Mouse (Mus musculus): ENCODE measurements around the gene Prr12. TPM values are rescaled to one million over a fixed set of nuclear protein-coding genes. Genes with fewer than 3 reads are reported as not detected.

Gene Prr12
- polyA plus RNA-seq, 1 experiment from 2014 or later, result 14.9 TPM

DNA sequence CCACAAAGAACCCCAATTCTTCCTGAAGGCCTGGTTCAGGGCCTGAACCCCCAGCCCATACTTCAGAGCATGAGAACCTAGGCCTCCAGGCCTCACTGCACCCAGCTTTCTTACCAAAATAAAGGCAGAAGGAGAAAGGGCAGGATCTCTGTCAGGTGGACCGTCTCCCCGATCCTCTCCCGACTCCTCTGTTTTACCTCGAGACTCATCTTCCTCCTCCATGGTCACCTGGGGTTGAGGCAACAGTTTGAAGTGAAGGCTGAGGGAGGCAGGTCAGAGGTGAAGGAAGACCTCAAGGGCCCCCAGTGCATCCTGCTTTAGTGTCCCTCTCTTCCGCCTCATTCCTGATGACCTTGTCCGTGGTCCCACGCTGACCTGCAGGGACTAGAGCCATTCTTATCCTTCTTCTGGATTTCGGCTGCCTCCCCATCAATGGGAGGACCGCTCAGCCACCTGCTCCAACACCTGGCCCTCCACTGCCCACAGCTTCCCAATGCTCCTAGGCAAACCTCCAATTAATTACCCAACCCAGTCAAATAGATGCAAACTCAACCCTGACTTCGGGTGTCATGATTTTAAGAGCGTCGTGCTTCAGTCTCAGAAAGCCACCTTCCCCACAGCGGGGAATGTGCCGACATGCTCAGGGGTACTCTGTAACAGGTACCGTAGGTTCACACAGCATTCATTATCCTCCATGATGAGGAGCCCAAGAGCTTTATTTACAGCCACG, 39.1 kb downstream of the Prr12 start:
- H3K27me3 ChIP-seq, result peaks cover 7% of the 10 kb centered on the region; the same call in 1 of the 2 replicates
- ATAC-seq, result no peak
- no peaks in the 10 kb centered on the region for H3K9me3 ChIP-seq (replicated peaks)
- 0 out of 2 replicates have a peak overlapping the region, but pooled peaks have one; percentile 3 for H3K4me3 ChIP-seq
- peaks cover 50% of the 10 kb centered on the region for H3K36me3 ChIP-seq (ENCODE audit: poor library complexity, severe bottlenecking)
- 0 out of 2 replicates have a peak overlapping the region, but pooled peaks have one; percentile 12 for H3K9ac ChIP-seq
- H3K27ac ChIP-seq, result no peak overlapping the region
- no peak overlapping the region for H3K4me2 ChIP-seq
- peaks cover 37% of the 10 kb centered on the region for H3K4me1 ChIP-seq
- 96% methylated on average over 16 of the region's 16 CpGs for WGBS

DNA sequence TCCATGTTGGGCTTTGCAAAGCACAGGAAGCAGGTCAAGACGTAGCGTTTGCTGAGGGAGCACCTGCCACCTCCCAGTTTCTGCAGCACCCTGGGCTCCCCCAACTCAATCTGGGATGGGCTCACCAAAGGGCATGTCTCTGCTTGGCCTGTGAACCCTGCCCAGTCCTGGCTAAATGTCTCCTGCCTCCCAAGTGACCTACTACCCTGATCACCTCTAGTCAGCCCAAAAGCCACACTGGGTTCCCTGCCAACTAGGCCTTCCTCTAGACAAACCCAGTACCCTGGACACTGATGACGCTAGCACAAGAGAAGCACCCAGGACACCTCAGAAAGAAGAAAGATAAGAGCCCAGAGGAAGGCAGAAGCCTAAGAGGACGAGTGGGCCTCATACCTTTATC, 39.9 kb downstream of the Prr12 start:
- ATAC-seq, result no peak
- no peaks in the 10 kb centered on the region for H3K9me3 ChIP-seq (replicated peaks)
- no peak overlapping the region for H3K27ac ChIP-seq
- peaks cover 31% of the 10 kb centered on the region for H3K4me1 ChIP-seq
- no peak overlapping the region for H3K9ac ChIP-seq
- H3K36me3 ChIP-seq (ENCODE audit: poor library complexity, severe bottlenecking), result peaks cover 57% of the 10 kb centered on the region
- 84% methylated on average over 4 of the region's 4 CpGs for WGBS
- peaks cover 1% of the 10 kb centered on the region; the same call in 1 of the 2 replicates for H3K27me3 ChIP-seq
- no peak overlapping the region for H3K4me3 ChIP-seq
- no peak overlapping the region for H3K4me2 ChIP-seq

DNA sequence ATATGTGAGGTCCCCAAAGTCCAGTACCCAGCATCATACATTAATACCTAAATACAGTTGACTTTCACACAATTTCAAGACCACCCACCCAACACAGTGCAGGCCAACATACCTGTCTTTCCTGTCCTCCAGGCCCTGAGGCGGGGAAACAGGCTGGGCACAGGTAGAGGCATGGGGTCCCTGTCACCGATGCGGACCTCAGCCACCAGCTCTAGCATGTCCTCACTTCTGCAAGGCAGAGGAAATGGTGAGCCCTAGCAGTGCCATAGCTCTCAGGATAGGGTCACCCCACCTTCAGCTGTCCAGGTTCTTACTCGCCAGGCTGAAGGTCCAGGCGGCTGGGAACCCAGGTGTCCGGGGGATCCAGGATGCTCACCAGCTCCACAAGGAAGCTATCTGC, 40.7 kb downstream of the Prr12 start:
- H3K4me1 ChIP-seq, result peaks cover 24% of the 10 kb centered on the region
- ATAC-seq, result no peak
- no peaks in the 10 kb centered on the region for H3K9me3 ChIP-seq (replicated peaks)
- H3K36me3 ChIP-seq (ENCODE audit: poor library complexity, severe bottlenecking), result peaks cover 65% of the 10 kb centered on the region
- WGBS, result 96% methylated on average over 6 of the region's 6 CpGs
- no peak overlapping the region for H3K27ac ChIP-seq
- H3K9ac ChIP-seq, result no peak overlapping the region
- no peak overlapping the region for H3K4me2 ChIP-seq
- H3K4me3 ChIP-seq, result peak overlapping the region; percentile 1; the same call in 1 of the 2 replicates
- no peaks in the 10 kb centered on the region for H3K27me3 ChIP-seq

DNA sequence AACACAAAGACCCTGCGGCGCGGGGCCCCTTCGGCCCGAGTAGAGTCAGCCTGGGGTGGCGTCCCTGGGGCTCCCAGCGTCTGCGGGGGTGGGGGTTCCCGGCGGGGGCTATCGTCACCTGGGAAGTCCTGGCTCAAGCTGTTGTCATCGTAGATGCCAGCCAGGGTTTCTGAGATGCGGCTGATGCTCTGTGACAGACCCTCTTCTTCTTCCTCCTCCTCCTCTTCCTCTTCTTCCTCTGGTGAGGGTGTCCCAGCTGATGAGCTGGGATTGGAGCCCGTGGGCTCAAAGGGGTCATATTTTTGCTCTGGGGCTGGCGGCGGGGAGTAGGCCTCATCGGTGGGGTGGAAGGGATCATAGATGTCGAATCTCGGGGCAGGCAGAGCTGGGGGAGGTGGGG, 44.3 kb downstream of the Prr12 start:
- H3K4me1 ChIP-seq, result 0 out of 2 replicates have a peak, but pooled peaks cover under 1% of the 10 kb centered on the region
- H3K4me2 ChIP-seq, result no peak overlapping the region
- 0 out of 2 replicates have a peak overlapping the region, but pooled peaks have one; percentile 5 for H3K9ac ChIP-seq
- no peak overlapping the region for H3K4me3 ChIP-seq
- no peaks in the 10 kb centered on the region for H3K27me3 ChIP-seq
- WGBS, result 97% methylated on average over 19 of the region's 19 CpGs
- H3K36me3 ChIP-seq (ENCODE audit: poor library complexity, severe bottlenecking), result peaks cover 98% of the 10 kb centered on the region
- no peaks in the 10 kb centered on the region for H3K9me3 ChIP-seq (replicated peaks)
- no peak overlapping the region for H3K27ac ChIP-seq
- no peak for ATAC-seq

DNA sequence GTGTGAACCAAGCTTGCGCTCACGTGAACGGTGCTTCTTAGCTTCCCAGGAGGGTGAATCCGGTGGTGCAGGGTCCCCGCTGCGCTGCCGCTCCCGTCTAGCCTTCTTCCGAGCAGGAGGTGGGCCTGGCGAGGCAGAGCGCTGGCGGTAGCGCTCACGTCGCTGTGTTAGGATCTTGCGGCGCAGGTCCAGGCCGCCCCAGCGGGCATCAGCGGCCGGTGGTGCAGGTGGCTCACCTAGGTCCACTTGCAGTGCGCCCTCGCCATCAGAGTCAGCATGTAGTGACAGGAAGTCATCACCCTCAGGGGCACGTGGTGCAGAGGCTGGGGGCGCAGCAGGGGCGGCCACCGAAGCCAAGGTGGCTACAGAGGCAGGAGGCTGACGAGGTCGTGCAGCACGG, 44.8 kb downstream of the Prr12 start:
- H3K36me3 ChIP-seq (ENCODE audit: poor library complexity, severe bottlenecking), result peaks cover 98% of the 10 kb centered on the region
- no peak overlapping the region for H3K4me2 ChIP-seq
- no peaks in the 10 kb centered on the region for H3K27me3 ChIP-seq
- 94% methylated on average over 30 of the region's 30 CpGs for WGBS
- no peak for ATAC-seq
- no peaks in the 10 kb centered on the region for H3K9me3 ChIP-seq (replicated peaks)
- H3K9ac ChIP-seq, result no peak overlapping the region
- no peaks in the 10 kb centered on the region for H3K4me1 ChIP-seq
- no peak overlapping the region for H3K4me3 ChIP-seq
- H3K27ac ChIP-seq, result no peak overlapping the region

DNA sequence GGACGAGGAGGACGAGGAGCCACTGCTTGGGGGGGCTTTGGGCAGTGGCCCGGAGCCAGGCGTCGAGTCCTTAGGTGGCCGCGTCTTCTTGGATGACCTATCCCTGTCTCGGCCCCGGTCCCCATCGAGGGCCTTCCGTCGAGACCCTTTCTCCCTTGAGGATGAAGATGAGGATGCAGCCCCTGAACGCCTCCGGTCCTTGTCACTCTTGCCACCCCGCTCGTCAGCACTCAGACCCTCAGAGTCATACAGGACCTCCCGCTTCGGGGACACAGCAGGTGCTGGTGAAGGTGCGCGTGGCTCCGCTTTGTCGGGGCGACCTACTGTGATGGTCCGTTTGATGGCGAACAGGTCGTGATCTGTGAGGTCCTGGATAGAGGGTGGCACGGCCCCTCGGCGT, 45.5 kb downstream of the Prr12 start:
- no peak overlapping the region for H3K9ac ChIP-seq
- ATAC-seq, result no peak
- no peaks in the 10 kb centered on the region for H3K9me3 ChIP-seq (replicated peaks)
- H3K36me3 ChIP-seq (ENCODE audit: poor library complexity, severe bottlenecking), result peaks cover 98% of the 10 kb centered on the region
- no peaks in the 10 kb centered on the region for H3K27me3 ChIP-seq
- H3K4me1 ChIP-seq, result no peaks in the 10 kb centered on the region
- H3K27ac ChIP-seq, result no peak overlapping the region
- H3K4me2 ChIP-seq, result no peak overlapping the region
- H3K4me3 ChIP-seq, result no peak overlapping the region
- 97% methylated on average over 29 of the region's 29 CpGs for WGBS

DNA sequence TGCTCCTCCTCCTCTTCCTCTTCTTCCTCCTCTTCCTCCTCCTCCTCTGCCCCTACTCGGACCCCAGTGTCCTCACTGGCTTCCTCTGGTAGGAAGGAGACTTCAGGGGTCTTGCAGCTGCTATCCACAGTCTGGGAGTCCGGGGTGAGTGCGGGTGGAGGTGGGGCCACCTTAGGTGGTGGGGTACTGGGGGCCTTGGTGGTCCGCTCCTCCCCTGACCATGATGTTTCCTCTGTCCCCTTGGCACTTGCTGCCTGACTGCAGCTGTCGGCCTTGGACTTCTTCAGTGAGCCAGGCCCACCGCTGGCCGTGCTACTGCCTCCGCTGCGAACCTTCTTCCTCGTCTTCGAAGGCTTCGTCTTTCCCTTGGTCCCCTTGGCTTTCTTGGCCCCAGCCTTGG, 46.2 kb downstream of the Prr12 start:
- Histone ChIP-seq H3K9ac (no peak overlapping the region), H3K4me1 (no peaks in the 10 kb centered on the region), H3K4me3 (no peak overlapping the region), H3K36me3 (ENCODE audit: poor library complexity, severe bottlenecking) (peaks cover 98% of the 10 kb centered on the region), H3K27me3 (no peaks in the 10 kb centered on the region), H3K4me2 (no peak overlapping the region), H3K27ac (no peak overlapping the region), H3K9me3 (replicated peaks) (no peaks in the 10 kb centered on the region)
- WGBS, result 97% methylated on average over 12 of the region's 12 CpGs
- no peak for ATAC-seq

DNA sequence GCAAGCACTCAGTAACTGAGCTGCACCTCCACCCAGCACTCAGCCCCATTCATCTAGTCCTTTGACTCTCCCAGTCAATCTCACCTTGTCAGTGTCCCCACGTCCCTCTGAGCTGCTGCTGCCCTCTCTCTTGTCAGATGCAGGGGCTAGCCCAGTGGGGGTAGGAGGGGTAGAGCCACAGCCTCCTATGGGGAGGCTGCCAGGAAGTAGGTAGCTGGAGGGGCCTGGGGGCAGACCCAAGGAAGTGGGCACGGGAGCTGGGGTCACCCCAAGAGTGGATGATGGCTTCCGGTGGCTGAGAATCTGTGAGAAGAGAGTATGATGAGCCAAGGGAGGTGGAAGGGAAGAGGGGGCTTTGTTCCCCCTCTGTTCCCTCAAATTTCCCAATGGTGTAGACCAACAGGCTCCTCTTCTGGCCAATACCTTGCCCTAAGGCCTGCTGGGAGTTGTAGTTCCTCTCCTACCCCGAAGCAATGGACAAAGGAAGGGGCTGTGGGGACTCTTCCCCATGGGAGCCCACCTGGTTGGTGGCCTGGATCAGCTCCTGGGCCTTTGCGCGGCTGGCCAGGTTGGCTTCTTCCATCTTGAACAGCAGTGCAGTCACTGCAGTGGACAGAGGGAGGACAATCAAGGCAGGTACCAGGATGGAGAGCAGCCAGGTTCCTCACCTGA, 47.2 kb downstream of the Prr12 start:
- Histone ChIP-seq H3K27me3 (no peaks in the 10 kb centered on the region), H3K9me3 (replicated peaks) (no peaks in the 10 kb centered on the region), H3K27ac (no peak overlapping the region), H3K4me1 (peaks cover 2% of the 10 kb centered on the region; the same call in 1 of the 2 replicates), H3K36me3 (ENCODE audit: poor library complexity, severe bottlenecking) (peaks cover 100% of the 10 kb centered on the region), H3K4me2 (no peak overlapping the region), H3K9ac (no peak overlapping the region), H3K4me3 (no peak overlapping the region)
- WGBS, result 91% methylated on average over 6 of the region's 6 CpGs
- no peak for ATAC-seq

DNA sequence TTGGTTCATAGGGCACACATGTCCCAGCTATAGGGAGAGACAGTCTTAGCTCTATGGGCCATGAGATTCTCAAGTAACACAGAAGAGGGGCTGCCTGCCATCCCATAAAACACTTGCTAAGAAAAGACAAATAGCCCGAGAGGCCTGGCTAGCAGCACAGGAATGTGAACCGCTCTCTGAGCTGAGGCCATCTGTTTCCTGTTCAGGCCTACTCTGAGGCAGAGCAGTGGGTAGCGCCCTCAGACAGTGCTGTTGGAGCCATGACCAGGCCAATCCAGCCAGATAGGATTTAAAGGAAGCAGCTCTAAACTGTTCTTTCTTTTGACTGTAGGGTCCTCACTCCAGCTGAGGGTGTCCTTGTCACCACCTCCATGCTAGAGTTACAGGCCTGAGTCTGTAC, 48.1 kb downstream of the Prr12 start:
- H3K36me3 ChIP-seq (ENCODE audit: poor library complexity, severe bottlenecking), result peaks cover 100% of the 10 kb centered on the region
- H3K4me2 ChIP-seq, result no peak overlapping the region
- ATAC-seq, result no peak
- H3K4me1 ChIP-seq, result peaks cover 2% of the 10 kb centered on the region
- no peak overlapping the region for H3K4me3 ChIP-seq
- no peak overlapping the region for H3K27ac ChIP-seq
- H3K27me3 ChIP-seq, result no peaks in the 10 kb centered on the region
- no peak overlapping the region for H3K9ac ChIP-seq
- H3K9me3 ChIP-seq (replicated peaks), result no peaks in the 10 kb centered on the region
- 92% methylated on average over 3 of the region's 3 CpGs for WGBS

DNA sequence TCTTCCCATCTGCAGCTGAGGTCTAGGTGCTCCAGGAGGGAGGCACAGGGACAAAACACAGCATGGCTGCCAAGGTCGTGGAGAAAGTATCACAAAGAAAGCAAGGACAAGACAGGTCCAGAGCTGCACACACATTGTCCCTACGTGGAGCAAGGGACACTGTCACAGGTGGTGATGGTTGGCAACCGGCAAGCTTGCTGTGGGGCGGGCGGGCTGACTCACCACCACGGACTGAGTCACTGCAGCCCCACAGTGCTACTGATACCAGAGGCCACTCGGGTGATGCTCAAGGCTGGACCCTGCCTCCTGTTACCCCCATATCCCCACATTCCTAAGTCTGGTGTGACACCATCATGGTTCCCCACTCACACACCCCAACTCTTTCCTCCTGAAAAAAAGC, 50.2 kb downstream of the Prr12 start:
- Histone ChIP-seq H3K4me3 (no peak overlapping the region), H3K27me3 (no peaks in the 10 kb centered on the region), H3K4me2 (no peak overlapping the region), H3K9ac (no peak overlapping the region), H3K9me3 (replicated peaks) (no peaks in the 10 kb centered on the region), H3K27ac (no peak overlapping the region), H3K36me3 (ENCODE audit: poor library complexity, severe bottlenecking) (peaks cover 79% of the 10 kb centered on the region), H3K4me1 (peaks cover 18% of the 10 kb centered on the region)
- no peak for ATAC-seq
- 91% methylated on average over 7 of the region's 7 CpGs for WGBS

DNA sequence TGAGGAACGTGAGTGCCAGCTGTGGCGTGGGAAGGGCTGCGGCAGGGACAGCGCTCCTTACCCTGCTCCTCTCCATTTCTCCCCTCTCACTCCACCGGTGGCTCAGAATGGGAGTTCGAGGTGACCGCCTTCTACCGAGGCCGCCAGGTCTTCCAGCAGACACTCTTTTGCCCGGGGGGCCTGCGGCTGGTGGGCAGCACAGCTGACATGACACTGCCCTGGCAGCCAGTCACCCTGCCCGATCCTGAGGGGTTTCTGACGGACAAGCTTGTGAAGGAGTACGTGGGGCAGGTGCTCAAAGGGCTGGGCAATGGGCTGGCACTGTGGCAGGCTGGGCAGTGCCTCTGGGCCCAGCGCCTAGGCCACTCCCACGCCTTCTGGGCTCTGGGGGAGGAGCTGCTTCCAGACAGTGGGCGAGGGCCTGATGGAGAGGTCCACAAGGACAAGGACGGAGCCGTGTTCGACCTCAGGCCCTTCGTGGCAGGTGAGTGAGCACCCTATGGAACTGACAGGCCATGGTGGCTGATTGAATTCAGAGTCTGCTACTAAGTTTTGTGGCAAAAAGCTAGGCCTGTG, 52.1 kb downstream of the Prr12 start:
- peaks cover 62% of the 10 kb centered on the region for H3K36me3 ChIP-seq (ENCODE audit: poor library complexity, severe bottlenecking)
- peaks cover 32% of the 10 kb centered on the region for H3K4me1 ChIP-seq
- H3K4me3 ChIP-seq, result no peak overlapping the region
- no peak overlapping the region for H3K4me2 ChIP-seq
- H3K27me3 ChIP-seq, result no peaks in the 10 kb centered on the region
- no peak overlapping the region; the same call in 1 of the 2 replicates for H3K9ac ChIP-seq
- H3K27ac ChIP-seq, result no peak overlapping the region
- no peaks in the 10 kb centered on the region for H3K9me3 ChIP-seq (replicated peaks)
- WGBS, result 82% methylated on average over 21 of the region's 21 CpGs
- no peak for ATAC-seq

DNA sequence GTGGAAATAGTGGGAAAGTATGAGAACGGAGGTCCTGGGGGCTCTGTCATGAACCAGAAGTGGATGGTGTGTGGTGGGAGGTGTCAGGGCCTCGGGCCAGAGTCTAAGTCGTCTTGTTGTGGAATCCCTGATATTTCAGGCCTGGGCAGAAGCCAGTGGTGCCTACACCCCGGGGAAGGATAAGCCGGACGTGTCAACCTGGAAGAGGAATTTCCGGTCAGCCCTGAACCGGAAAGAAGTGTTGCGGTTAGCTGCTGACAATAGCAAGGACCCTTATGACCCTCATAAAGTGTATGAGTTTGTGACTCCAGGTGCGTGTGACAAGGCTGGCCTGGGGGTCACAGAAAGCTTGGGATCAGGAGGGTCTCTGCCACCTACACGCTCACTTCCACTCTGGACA, 52.9 kb downstream of the Prr12 start:
- H3K9me3 ChIP-seq (replicated peaks), result no peaks in the 10 kb centered on the region
- H3K4me3 ChIP-seq, result no peak overlapping the region
- no peak for ATAC-seq
- H3K27ac ChIP-seq, result no peak overlapping the region
- H3K36me3 ChIP-seq (ENCODE audit: poor library complexity, severe bottlenecking), result peaks cover 62% of the 10 kb centered on the region
- no peaks in the 10 kb centered on the region for H3K27me3 ChIP-seq
- peaks cover 33% of the 10 kb centered on the region for H3K4me1 ChIP-seq
- H3K4me2 ChIP-seq, result no peak overlapping the region
- H3K9ac ChIP-seq, result no peak overlapping the region
- 87% methylated on average over 11 of the region's 11 CpGs for WGBS
